Mouse (Mus musculus): ENCODE measurements around the gene Dnm3. TPM values are rescaled to one million over a fixed set of nuclear protein-coding genes. Genes with fewer than 3 reads are reported as not detected.

Gene Dnm3
- polyA plus RNA-seq, 1 experiment from 2014 or later: 71.6 TPM

- H3K4me3 ChIP-seq (replicated peaks; ENCODE audit: low read length): no peak overlapping the region
- ATAC-seq (ENCODE audit: low FRiP score) (no peak), DNase-seq (ENCODE audit: low spot score) (no peak)
- peaks cover 13% of the 10 kb centered on the region; the same call in 1 of the 2 replicates for H3K4me1 ChIP-seq (replicated peaks; ENCODE audit: control insufficient read depth, insufficient read depth, low read length)
- H3K27ac ChIP-seq: no peak overlapping the region
- H3K4me2 ChIP-seq (replicated peaks): no peak overlapping the region
- no peak overlapping the region for H3K9ac ChIP-seq
- H3K27me3 ChIP-seq (ENCODE audit: control insufficient read depth, insufficient read depth, low read length): no peaks in the 10 kb centered on the region; the same call in 1 of the 2 replicates
- H3K36me3 ChIP-seq (replicated peaks; ENCODE audit: control insufficient read depth, insufficient read depth): no peaks in the 10 kb centered on the region
- no peaks in the 10 kb centered on the region for H3K9me3 ChIP-seq (ENCODE audit: control insufficient read depth, low read length)
- 85% methylated on average over 1 of the region's 1 CpGs for WGBS
Observed at GRCm38 (mm10) chr1:162472949-162473348, 4.9 kb downstream of the Dnm3 start.

- Histone ChIP-seq H3K4me2 (replicated peaks) (no peak overlapping the region), H3K4me1 (replicated peaks; ENCODE audit: control insufficient read depth, insufficient read depth, low read length) (peaks cover 11% of the 10 kb centered on the region; the same call in 1 of the 2 replicates), H3K9me3 (ENCODE audit: control insufficient read depth, low read length) (no peaks in the 10 kb centered on the region), H3K36me3 (replicated peaks; ENCODE audit: control insufficient read depth, insufficient read depth) (no peaks in the 10 kb centered on the region), H3K9ac (no peak overlapping the region), H3K4me3 (replicated peaks; ENCODE audit: low read length) (no peak overlapping the region), H3K27ac (no peak overlapping the region), H3K27me3 (ENCODE audit: control insufficient read depth, insufficient read depth, low read length) (no peaks in the 10 kb centered on the region; the same call in 1 of the 2 replicates)
- ATAC-seq (ENCODE audit: low FRiP score) (no peak), DNase-seq (ENCODE audit: low spot score) (no peak)
Observed at GRCm38 (mm10) chr1:162471089-162471488, 6.7 kb downstream of the Dnm3 start.

- H3K9ac ChIP-seq: no peak overlapping the region
- 54% methylated on average over 2 of the region's 2 CpGs for WGBS
- no peaks in the 10 kb centered on the region for H3K9me3 ChIP-seq (ENCODE audit: control insufficient read depth, low read length)
Observed at GRCm38 (mm10) chr1:162469752-162470280, 8.0 kb downstream of the Dnm3 start.

GRCm38 (mm10) chr1:162463676-162464075 lies 14.2 kb downstream of the Dnm3 start:
- no peak overlapping the region for H3K27ac ChIP-seq
- no peak overlapping the region for H3K9ac ChIP-seq
- no peaks in the 10 kb centered on the region for H3K4me1 ChIP-seq (replicated peaks; ENCODE audit: control insufficient read depth, insufficient read depth, low read length)
- ATAC-seq (ENCODE audit: low FRiP score) (no peak), DNase-seq (ENCODE audit: low spot score) (no peak)
- H3K4me2 ChIP-seq (replicated peaks): no peak overlapping the region
- 72% methylated on average over 8 of the region's 8 CpGs for WGBS
- no peaks in the 10 kb centered on the region for H3K27me3 ChIP-seq (ENCODE audit: control insufficient read depth, insufficient read depth, low read length)
- no peak overlapping the region for H3K4me3 ChIP-seq (replicated peaks; ENCODE audit: low read length)
- H3K36me3 ChIP-seq (replicated peaks; ENCODE audit: control insufficient read depth, insufficient read depth): no peaks in the 10 kb centered on the region
- no peaks in the 10 kb centered on the region for H3K9me3 ChIP-seq (ENCODE audit: control insufficient read depth, low read length)

More at GRCm38 (mm10) chr1:162469752-162470280, 8.0 kb downstream of the Dnm3 start:
- H3K27ac ChIP-seq: no peak overlapping the region
- no peak overlapping the region for H3K4me3 ChIP-seq (replicated peaks; ENCODE audit: low read length)
- peaks cover 6% of the 10 kb centered on the region; the same call in 1 of the 2 replicates for H3K4me1 ChIP-seq (replicated peaks; ENCODE audit: control insufficient read depth, insufficient read depth, low read length)
- no peak for ATAC-seq (ENCODE audit: low FRiP score)
- H3K27me3 ChIP-seq (ENCODE audit: control insufficient read depth, insufficient read depth, low read length): no peaks in the 10 kb centered on the region
- H3K36me3 ChIP-seq (replicated peaks; ENCODE audit: control insufficient read depth, insufficient read depth): no peaks in the 10 kb centered on the region
- no peak overlapping the region for H3K4me2 ChIP-seq (replicated peaks)
- no peak for DNase-seq (ENCODE audit: low spot score)

- no peak for ATAC-seq (ENCODE audit: low FRiP score)
- no peak for DNase-seq (ENCODE audit: low spot score)
- no peak overlapping the region for H3K4me2 ChIP-seq (replicated peaks)
- no peaks in the 10 kb centered on the region for H3K36me3 ChIP-seq (replicated peaks; ENCODE audit: control insufficient read depth, insufficient read depth)
- no peak overlapping the region for H3K27ac ChIP-seq
- no peaks in the 10 kb centered on the region for H3K9me3 ChIP-seq (ENCODE audit: control insufficient read depth, low read length)
- WGBS: 79% methylated on average over 2 of the region's 2 CpGs
- no peaks in the 10 kb centered on the region for H3K4me1 ChIP-seq (replicated peaks; ENCODE audit: control insufficient read depth, insufficient read depth, low read length)
- H3K27me3 ChIP-seq (ENCODE audit: control insufficient read depth, insufficient read depth, low read length): no peaks in the 10 kb centered on the region
- no peak overlapping the region for H3K9ac ChIP-seq
- no peak overlapping the region for H3K4me3 ChIP-seq (replicated peaks; ENCODE audit: low read length)
Observed at GRCm38 (mm10) chr1:162458711-162459110, 19.1 kb downstream of the Dnm3 start.

GRCm38 (mm10) chr1:162456861-162457260 lies 21.0 kb downstream of the Dnm3 start:
- Histone ChIP-seq H3K9ac (no peak overlapping the region), H3K9me3 (ENCODE audit: control insufficient read depth, low read length) (no peaks in the 10 kb centered on the region), H3K4me2 (replicated peaks) (no peak overlapping the region), H3K4me1 (replicated peaks; ENCODE audit: control insufficient read depth, insufficient read depth, low read length) (no peaks in the 10 kb centered on the region), H3K27ac (no peak overlapping the region), H3K4me3 (replicated peaks; ENCODE audit: low read length) (no peak overlapping the region), H3K27me3 (ENCODE audit: control insufficient read depth, insufficient read depth, low read length) (no peaks in the 10 kb centered on the region), H3K36me3 (replicated peaks; ENCODE audit: control insufficient read depth, insufficient read depth) (no peaks in the 10 kb centered on the region)
- WGBS: 90% methylated on average over 6 of the region's 6 CpGs
- ATAC-seq (ENCODE audit: low FRiP score) (no peak), DNase-seq (ENCODE audit: low spot score) (no peak)

GRCm38 (mm10) chr1:162456406-162456805 lies 21.4 kb downstream of the Dnm3 start:
- Histone ChIP-seq H3K4me3 (replicated peaks; ENCODE audit: low read length) (no peak overlapping the region), H3K9ac (no peak overlapping the region), H3K9me3 (ENCODE audit: control insufficient read depth, low read length) (no peaks in the 10 kb centered on the region), H3K4me1 (replicated peaks; ENCODE audit: control insufficient read depth, insufficient read depth, low read length) (no peaks in the 10 kb centered on the region), H3K36me3 (replicated peaks; ENCODE audit: control insufficient read depth, insufficient read depth) (no peaks in the 10 kb centered on the region), H3K27ac (no peak overlapping the region), H3K4me2 (replicated peaks) (no peak overlapping the region), H3K27me3 (ENCODE audit: control insufficient read depth, insufficient read depth, low read length) (no peaks in the 10 kb centered on the region)
- ATAC-seq (ENCODE audit: low FRiP score): no peak
- WGBS: 85% methylated on average over 4 of the region's 4 CpGs
- DNase-seq (ENCODE audit: low spot score): no peak

- Histone ChIP-seq H3K9ac (no peak overlapping the region), H3K4me3 (replicated peaks; ENCODE audit: low read length) (no peak overlapping the region), H3K4me2 (replicated peaks) (no peak overlapping the region), H3K36me3 (replicated peaks; ENCODE audit: control insufficient read depth, insufficient read depth) (no peaks in the 10 kb centered on the region), H3K27me3 (ENCODE audit: control insufficient read depth, insufficient read depth, low read length) (no peaks in the 10 kb centered on the region), H3K4me1 (replicated peaks; ENCODE audit: control insufficient read depth, insufficient read depth, low read length) (no peaks in the 10 kb centered on the region), H3K27ac (no peak overlapping the region), H3K9me3 (ENCODE audit: control insufficient read depth, low read length) (no peaks in the 10 kb centered on the region)
- DNase-seq (ENCODE audit: low spot score) (peak; percentile 55), ATAC-seq (ENCODE audit: low FRiP score) (peak; percentile 74; the same call in 1 of the 2 replicates)
- 41% methylated on average over 8 of the region's 8 CpGs for WGBS
Observed at GRCm38 (mm10) chr1:162453578-162453977, 24.3 kb downstream of the Dnm3 start.

GRCm38 (mm10) chr1:162453030-162453429 lies 24.8 kb downstream of the Dnm3 start:
- ATAC-seq (ENCODE audit: low FRiP score) (no peak; the same call in 1 of the 2 replicates), DNase-seq (ENCODE audit: low spot score) (no peak)
- no peak overlapping the region for H3K4me3 ChIP-seq (replicated peaks; ENCODE audit: low read length)
- no peak overlapping the region for H3K4me2 ChIP-seq (replicated peaks)
- H3K27me3 ChIP-seq (ENCODE audit: control insufficient read depth, insufficient read depth, low read length): no peaks in the 10 kb centered on the region
- 72% methylated on average over 6 of the region's 6 CpGs for WGBS
- no peak overlapping the region for H3K27ac ChIP-seq
- no peaks in the 10 kb centered on the region for H3K9me3 ChIP-seq (ENCODE audit: control insufficient read depth, low read length)
- no peaks in the 10 kb centered on the region for H3K4me1 ChIP-seq (replicated peaks; ENCODE audit: control insufficient read depth, insufficient read depth, low read length)
- H3K36me3 ChIP-seq (replicated peaks; ENCODE audit: control insufficient read depth, insufficient read depth): no peaks in the 10 kb centered on the region
- no peak overlapping the region for H3K9ac ChIP-seq
